Mouse (Mus musculus): ENCODE measurements at regions not wholly inside any gene's neighbourhood (a gene's known extent, or its start where the extent isn't known, plus 50 kb on each side); places are given as distances from the start of the nearest gene placed in this dataset.
"Not testable (repeated sequence)": the region's sequence is repeated elsewhere in the genome, so short reads cannot be mapped to it uniquely, and the experiment has no call there.

DNA sequence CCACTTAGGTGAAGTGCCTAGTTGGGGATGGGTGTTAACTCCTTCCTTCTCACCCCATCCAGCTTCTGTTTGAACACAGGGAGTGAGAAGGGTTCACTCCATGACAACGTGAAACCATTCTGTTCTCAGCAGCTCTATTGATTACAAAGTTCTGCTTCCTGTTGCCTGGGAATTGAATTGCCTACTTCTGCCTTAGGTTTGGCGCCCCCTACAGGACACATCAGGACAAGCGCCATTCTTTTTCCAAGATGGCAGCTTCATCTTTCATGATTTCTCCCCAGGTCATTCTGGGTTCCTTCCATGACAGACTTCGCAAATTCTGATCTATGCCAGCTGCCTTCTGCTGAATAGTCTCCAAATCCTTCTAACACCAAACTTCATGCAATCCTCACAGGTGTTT, 371.5 kb downstream of the Lrig3 start:
- TF ChIP-seq GATA1 (IDR thresholded peaks at IDR 0.05; ENCODE audit: low read length) (no peak), TAL1 (IDR thresholded peaks at IDR 0.05; ENCODE audit: low read length) (no peak)
- Histone ChIP-seq H3K36me3 (ENCODE audit: control insufficient read depth) (no peaks in the 10 kb centered on the region), H3K4me3 (replicated peaks) (no peak overlapping the region), H3K9me3 (ENCODE audit: control insufficient read depth, low read length) (peaks cover 35% of the 10 kb centered on the region), H3K27me3 (ENCODE audit: control insufficient read depth) (no peaks in the 10 kb centered on the region), H3K4me1 (ENCODE audit: control insufficient read depth) (no peaks in the 10 kb centered on the region)

DNA sequence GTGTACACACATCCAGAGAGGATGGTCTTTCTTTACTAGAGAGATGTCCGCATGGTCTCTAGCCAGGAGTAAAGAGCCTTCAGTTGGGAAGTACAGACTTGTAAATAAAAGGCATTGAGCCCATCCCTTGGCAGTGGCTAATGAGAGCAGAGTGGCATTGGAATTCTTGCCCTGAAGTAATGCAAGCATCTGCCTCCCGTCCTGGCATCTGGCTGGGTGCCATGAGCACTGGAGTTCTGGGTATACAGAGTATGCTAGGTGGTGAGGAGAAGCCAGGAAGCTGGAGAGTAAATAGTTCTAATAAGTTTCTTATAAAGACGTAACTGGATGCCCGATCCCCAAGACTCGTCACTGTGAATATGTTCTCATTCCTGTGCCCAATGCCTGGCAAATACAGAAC, 367.8 kb downstream of the Lrig3 start:
- no peaks in the 10 kb centered on the region for H3K27me3 ChIP-seq (ENCODE audit: control insufficient read depth)
- H3K4me3 ChIP-seq (replicated peaks) = no peak overlapping the region
- no peaks in the 10 kb centered on the region for H3K36me3 ChIP-seq (ENCODE audit: control insufficient read depth)
- H3K4me1 ChIP-seq (ENCODE audit: control insufficient read depth) = no peaks in the 10 kb centered on the region
- TF ChIP-seq TAL1 (IDR thresholded peaks at IDR 0.05; ENCODE audit: low read length) (no peak), GATA1 (IDR thresholded peaks at IDR 0.05; ENCODE audit: low read length) (no peak)
- H3K9me3 ChIP-seq (ENCODE audit: control insufficient read depth, low read length) = peaks cover 20% of the 10 kb centered on the region

DNA sequence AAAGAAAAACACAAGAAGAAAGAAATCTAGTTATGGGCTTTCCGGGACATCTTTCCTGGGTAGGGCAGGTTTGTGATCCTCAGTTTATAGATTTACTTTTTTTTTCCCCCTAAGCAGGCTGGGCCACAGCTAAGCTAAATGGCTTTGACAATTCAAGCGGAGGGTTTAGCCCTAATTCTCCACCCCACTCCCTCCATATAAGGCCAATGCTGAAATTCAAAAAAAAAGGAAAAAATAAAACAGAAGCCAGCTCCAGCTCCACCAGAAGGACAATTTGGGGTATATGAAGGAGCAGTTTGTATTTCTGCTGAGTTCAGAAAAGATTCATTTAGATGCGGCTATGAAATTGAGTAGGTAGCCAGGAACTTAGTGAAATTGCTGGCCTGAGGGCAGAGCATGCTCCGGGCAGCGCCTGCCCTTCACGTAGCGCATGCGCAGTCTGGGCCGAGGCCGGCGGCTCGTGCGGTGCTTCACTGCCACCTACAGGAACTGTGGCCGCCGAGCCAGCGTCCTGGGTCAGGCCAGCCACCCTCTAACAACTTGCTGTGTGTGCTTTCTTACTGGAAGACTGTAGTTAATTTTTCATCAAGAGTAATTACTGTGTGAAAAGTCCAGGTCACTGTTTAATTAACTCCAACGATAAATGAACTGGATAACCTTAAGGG, 364.5 kb downstream of the Lrig3 start:
- H3K9me3 ChIP-seq (ENCODE audit: control insufficient read depth, low read length) = peaks cover 10% of the 10 kb centered on the region
- H3K4me3 ChIP-seq (replicated peaks) = no peak overlapping the region
- TF ChIP-seq TAL1 (IDR thresholded peaks at IDR 0.05; ENCODE audit: low read length) (no peak), GATA1 (IDR thresholded peaks at IDR 0.05; ENCODE audit: low read length) (no peak)
- no peaks in the 10 kb centered on the region for H3K36me3 ChIP-seq (ENCODE audit: control insufficient read depth)
- no peaks in the 10 kb centered on the region for H3K27me3 ChIP-seq (ENCODE audit: control insufficient read depth)
- no peaks in the 10 kb centered on the region for H3K4me1 ChIP-seq (ENCODE audit: control insufficient read depth)

DNA sequence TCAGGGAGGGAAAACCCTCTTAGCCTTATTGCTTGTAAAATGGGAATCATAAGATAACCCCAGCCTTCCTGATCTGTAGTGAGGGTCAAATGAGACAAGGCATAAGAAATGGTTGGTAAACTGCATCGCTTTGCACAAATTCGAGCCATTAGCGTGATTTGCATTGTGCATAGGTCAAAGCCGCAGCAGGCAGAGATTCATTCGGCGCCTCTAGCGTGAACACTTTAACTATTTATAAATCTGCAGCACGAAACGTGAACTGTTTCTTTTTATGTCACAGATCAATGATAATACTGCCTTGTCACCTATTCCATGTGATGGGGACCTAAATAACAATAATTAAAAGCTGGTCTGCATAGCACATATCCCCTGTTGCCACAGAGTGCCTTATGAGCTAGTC, 354.9 kb downstream of the Lrig3 start:
- no peaks in the 10 kb centered on the region for H3K36me3 ChIP-seq (ENCODE audit: control insufficient read depth)
- no peaks in the 10 kb centered on the region for H3K27me3 ChIP-seq (ENCODE audit: control insufficient read depth)
- H3K4me3 ChIP-seq (replicated peaks) = no peak overlapping the region
- TF ChIP-seq TAL1 (IDR thresholded peaks at IDR 0.05; ENCODE audit: low read length) (no peak), GATA1 (IDR thresholded peaks at IDR 0.05; ENCODE audit: low read length) (no peak)
- H3K4me1 ChIP-seq (ENCODE audit: control insufficient read depth) = no peaks in the 10 kb centered on the region
- H3K9me3 ChIP-seq (ENCODE audit: control insufficient read depth, low read length) = peaks cover 36% of the 10 kb centered on the region

DNA sequence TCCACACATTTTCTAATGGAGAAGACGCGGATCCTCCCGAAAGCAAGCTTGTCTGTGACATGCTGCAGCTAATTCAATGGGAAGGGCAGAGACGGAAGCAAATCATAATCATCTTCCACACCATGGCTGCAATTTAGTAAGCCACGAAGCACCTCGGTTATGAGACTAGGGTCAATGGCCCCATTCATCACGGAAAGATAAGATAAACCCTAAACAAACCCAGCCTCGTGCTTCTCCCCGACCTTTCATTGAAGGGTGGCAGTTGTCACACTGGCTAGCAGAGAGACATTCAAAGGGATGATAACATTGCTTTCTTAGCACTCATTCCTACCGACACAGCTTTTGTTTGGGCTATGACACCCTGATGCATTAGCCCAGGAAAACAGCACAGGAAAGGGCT, 353.8 kb downstream of the Lrig3 start:
- Histone ChIP-seq H3K27me3 (ENCODE audit: control insufficient read depth) (no peaks in the 10 kb centered on the region), H3K9me3 (ENCODE audit: control insufficient read depth, low read length) (peaks cover 38% of the 10 kb centered on the region), H3K4me1 (ENCODE audit: control insufficient read depth) (no peaks in the 10 kb centered on the region), H3K36me3 (ENCODE audit: control insufficient read depth) (no peaks in the 10 kb centered on the region), H3K4me3 (replicated peaks) (no peak overlapping the region)
- TF ChIP-seq GATA1 (IDR thresholded peaks at IDR 0.05; ENCODE audit: low read length) (no peak), TAL1 (IDR thresholded peaks at IDR 0.05; ENCODE audit: low read length) (no peak)

DNA sequence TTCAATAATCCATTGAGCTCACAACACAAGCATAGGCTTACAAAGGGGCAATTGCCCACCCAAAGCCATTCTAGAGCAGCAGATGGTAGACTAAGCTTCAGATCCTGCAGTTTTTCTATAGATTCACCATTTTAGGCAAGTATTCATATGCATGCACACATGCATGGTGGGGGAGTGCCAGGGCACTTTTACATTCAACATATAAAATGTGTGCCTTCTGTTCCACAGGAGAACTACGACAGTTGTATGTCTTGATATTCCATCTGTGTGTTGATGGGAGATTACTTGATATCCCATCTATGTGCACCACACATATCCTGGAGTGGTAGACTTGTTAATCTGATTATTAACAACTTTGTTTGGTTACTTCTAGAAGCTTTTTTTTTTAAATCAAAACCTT, 334.0 kb downstream of the Lrig3 start:
- H3K36me3 ChIP-seq (ENCODE audit: control insufficient read depth) = no peaks in the 10 kb centered on the region
- H3K4me1 ChIP-seq (ENCODE audit: control insufficient read depth) = no peaks in the 10 kb centered on the region
- H3K27me3 ChIP-seq (ENCODE audit: control insufficient read depth) = no peaks in the 10 kb centered on the region
- TF ChIP-seq GATA1 (IDR thresholded peaks at IDR 0.05; ENCODE audit: low read length) (no peak), TAL1 (IDR thresholded peaks at IDR 0.05; ENCODE audit: low read length) (no peak)
- H3K9me3 ChIP-seq (ENCODE audit: control insufficient read depth, low read length) = peaks cover 27% of the 10 kb centered on the region
- no peak overlapping the region for H3K4me3 ChIP-seq (replicated peaks)

DNA sequence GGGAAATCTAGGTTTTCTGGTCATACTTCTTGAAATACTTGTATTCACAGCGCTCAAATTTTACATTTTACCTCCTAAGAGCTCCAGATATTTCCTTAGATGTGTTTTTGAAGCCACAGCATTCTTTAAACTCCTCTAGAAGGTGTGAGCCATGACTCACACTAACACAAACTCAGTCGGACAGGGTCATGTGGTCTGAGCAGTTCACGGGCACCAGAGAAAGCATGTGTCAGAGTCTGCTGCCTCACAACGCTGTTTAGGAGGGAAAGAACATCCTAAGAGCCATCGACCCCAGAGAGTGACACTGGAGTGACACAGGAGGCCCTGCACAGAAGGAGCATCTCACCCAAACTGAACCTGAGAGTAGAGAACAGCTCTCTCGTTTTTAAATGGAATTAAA, 332.2 kb downstream of the Lrig3 start:
- TF ChIP-seq TAL1 (IDR thresholded peaks at IDR 0.05; ENCODE audit: low read length) = no peak
- no peak for TF ChIP-seq GATA1 (IDR thresholded peaks at IDR 0.05; ENCODE audit: low read length)
- H3K9me3 ChIP-seq (ENCODE audit: control insufficient read depth, low read length) = peaks cover 33% of the 10 kb centered on the region
- H3K27me3 ChIP-seq (ENCODE audit: control insufficient read depth) = no peaks in the 10 kb centered on the region
- H3K4me3 ChIP-seq (replicated peaks) = no peak overlapping the region
- no peaks in the 10 kb centered on the region for H3K36me3 ChIP-seq (ENCODE audit: control insufficient read depth)
- no peaks in the 10 kb centered on the region for H3K4me1 ChIP-seq (ENCODE audit: control insufficient read depth)

DNA sequence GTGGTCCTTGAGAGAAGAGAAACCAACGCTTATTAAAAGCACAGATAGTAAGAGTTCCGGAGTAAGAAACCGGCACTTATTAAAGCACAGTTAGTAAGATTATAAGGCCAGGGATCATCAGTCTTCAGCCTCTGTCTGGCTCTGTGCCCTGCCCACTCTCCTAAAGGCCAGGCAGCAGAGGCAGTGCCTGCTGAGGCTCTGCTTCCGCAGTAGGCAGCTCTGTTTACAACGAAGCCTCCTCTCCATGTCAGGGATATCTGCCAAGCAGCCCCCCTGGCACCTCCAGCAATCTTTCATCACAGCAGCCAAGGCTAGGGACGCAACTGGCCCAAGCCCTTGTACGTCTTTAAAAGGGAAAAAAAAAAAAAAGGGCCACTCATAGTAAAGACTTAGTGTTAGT, 329.9 kb downstream of the Lrig3 start:
- Histone ChIP-seq H3K9me3 (ENCODE audit: control insufficient read depth, low read length) (peaks cover 27% of the 10 kb centered on the region), H3K4me3 (replicated peaks) (no peak overlapping the region)

DNA sequence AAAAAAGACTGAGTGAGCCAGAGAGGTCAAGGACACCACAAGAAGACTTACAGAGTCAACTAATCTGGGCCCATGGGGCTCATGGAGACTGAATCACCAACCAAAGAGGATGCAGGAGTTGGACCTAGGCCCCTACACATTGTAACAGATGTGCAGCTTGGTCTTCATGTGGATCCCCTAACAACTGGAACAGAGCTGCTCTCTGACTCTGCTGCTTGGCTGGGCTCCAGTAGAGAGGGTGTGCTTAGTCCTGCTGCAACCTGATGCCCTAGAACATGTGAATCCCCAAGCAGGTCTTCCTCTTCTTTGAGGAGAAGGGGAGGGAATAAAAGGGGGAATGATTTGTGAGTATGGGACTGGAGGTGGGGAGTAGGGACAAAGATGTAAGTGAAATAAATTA, 325.8 kb downstream of the Lrig3 start:
- Histone ChIP-seq H3K36me3 (ENCODE audit: control insufficient read depth) (no peaks in the 10 kb centered on the region), H3K4me3 (replicated peaks) (no peak overlapping the region), H3K27me3 (ENCODE audit: control insufficient read depth) (no peaks in the 10 kb centered on the region), H3K9me3 (ENCODE audit: control insufficient read depth, low read length) (peaks cover 14% of the 10 kb centered on the region), H3K4me1 (ENCODE audit: control insufficient read depth) (no peaks in the 10 kb centered on the region)
- TF ChIP-seq GATA1 (IDR thresholded peaks at IDR 0.05; ENCODE audit: low read length) (no peak), TAL1 (IDR thresholded peaks at IDR 0.05; ENCODE audit: low read length) (no peak)

More for the DNA sequence above, 329.9 kb downstream of the Lrig3 start:
- H3K27me3 ChIP-seq (ENCODE audit: control insufficient read depth) = no peaks in the 10 kb centered on the region
- TF ChIP-seq GATA1 (IDR thresholded peaks at IDR 0.05; ENCODE audit: low read length) = no peak
- TF ChIP-seq TAL1 (IDR thresholded peaks at IDR 0.05; ENCODE audit: low read length) = no peak
- no peaks in the 10 kb centered on the region for H3K4me1 ChIP-seq (ENCODE audit: control insufficient read depth)
- no peaks in the 10 kb centered on the region for H3K36me3 ChIP-seq (ENCODE audit: control insufficient read depth)

DNA sequence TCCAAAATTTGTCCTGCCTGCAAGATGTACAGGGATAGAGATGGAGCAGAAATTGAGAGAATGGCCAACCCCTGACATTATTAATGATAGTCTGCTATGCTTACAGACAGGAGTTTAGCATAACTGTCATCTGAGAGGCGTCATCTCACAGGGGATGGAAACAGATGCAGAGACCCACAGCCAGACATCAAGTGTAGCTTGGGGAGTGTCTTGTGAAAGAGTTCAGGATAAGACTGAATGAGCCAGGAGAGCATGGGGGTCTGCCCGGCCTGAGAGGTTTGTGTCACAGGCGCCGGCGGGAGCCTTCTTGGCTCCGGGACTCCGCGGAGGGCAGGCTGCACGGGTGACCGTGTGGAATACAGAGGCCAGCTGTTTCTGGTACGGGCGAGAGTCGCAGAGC, 319.1 kb downstream of the Lrig3 start:
- H3K4me1 ChIP-seq (ENCODE audit: control insufficient read depth) = not testable (repeated sequence)
- peaks cover 16% of the 10 kb centered on the region for H3K9me3 ChIP-seq (ENCODE audit: control insufficient read depth, low read length)

More for the DNA sequence above, 319.1 kb downstream of the Lrig3 start:
- H3K27me3 ChIP-seq (ENCODE audit: control insufficient read depth); H3K36me3 ChIP-seq (ENCODE audit: control insufficient read depth); H3K4me3 ChIP-seq (replicated peaks): not testable (repeated sequence)

Measured in erythroblast, embryonic 14.5 days (primary cell).